Mouse (Mus musculus) hindbrain, embryonic 12.5 days (tissue): ENCODE results near the gene Tes. TPM values are rescaled to one million over a fixed set of nuclear protein-coding genes. Genes with fewer than 3 reads are reported as not detected.
A peak's percentile ranks its signal among the peaks of the same experiment; 100 is the strongest.

Source experiments
- ATAC-seq: fragments of 200-750 bp; cut with Nextera tagmentation; 2 replicates; pipeline ENCODE4 v1.8.0; 2017; ENCODE audit warnings: moderate TSS enrichment; ENCODE audit not compliant: low FRiP score
- H3K27ac ChIP-seq: fragments of 300-500 bp; sonication (generic); 2 replicates; pipeline ENCODE4 v1.5.1; 2016; ENCODE audit warnings: mild to moderate bottlenecking
- H3K27me3 ChIP-seq: fragments of 300-500 bp; sonication (generic); 2 replicates; pipeline ENCODE4 v1.6.1; 2016; ENCODE audit warnings: mild to moderate bottlenecking
- H3K36me3 ChIP-seq: fragments of 300-500 bp; sonication (generic); 2 replicates; pipeline ENCODE4 v1.6.1; 2016; ENCODE audit warnings: mild to moderate bottlenecking
- H3K4me1 ChIP-seq: fragments of 300-500 bp; sonication (generic); 2 replicates; pipeline ENCODE4 v1.6.1; 2016
- H3K4me2 ChIP-seq: fragments of 300-500 bp; sonication (generic); replicated peaks from 2 replicates; pipeline ENCODE4 v1.6.1; 2016; ENCODE audit warnings: mild to moderate bottlenecking
- H3K4me3 ChIP-seq: fragments of 300-500 bp; sonication (generic); 2 replicates; pipeline ENCODE4 v1.5.1; 2016; ENCODE audit warnings: mild to moderate bottlenecking
- H3K9ac ChIP-seq: fragments of 300-500 bp; sonication (generic); 2 replicates; pipeline ENCODE4 v1.6.1; 2016; ENCODE audit warnings: mild to moderate bottlenecking, moderate library complexity
- H3K9me3 ChIP-seq: fragments of 300-500 bp; sonication (generic); replicated peaks from 2 replicates; pipeline ENCODE4 v1.6.1; 2016; ENCODE audit warnings: mild to moderate bottlenecking
- WGBS: fragments of 180-500 bp; shearing (Covaris S2); methylation state at CpG from one replicate; pipeline ENCODE4 v1.1.7; 2016; 5-methylcytosine and 5-hydroxymethylcytosine counted together
- polyA plus RNA-seq: library from polyadenylated mRNA; unstranded; fragments of >200 nt; fragmentation: Nextera tagmentation; extraction: Ambion mirVana; gene quantifications from 2 replicates; pipeline ENCODE4 v1.2.1, GENCODE M21; 2016

Gene Tes
- polyA plus RNA-seq: 58.5 and 64.2 TPM in 2 replicates

DNA sequence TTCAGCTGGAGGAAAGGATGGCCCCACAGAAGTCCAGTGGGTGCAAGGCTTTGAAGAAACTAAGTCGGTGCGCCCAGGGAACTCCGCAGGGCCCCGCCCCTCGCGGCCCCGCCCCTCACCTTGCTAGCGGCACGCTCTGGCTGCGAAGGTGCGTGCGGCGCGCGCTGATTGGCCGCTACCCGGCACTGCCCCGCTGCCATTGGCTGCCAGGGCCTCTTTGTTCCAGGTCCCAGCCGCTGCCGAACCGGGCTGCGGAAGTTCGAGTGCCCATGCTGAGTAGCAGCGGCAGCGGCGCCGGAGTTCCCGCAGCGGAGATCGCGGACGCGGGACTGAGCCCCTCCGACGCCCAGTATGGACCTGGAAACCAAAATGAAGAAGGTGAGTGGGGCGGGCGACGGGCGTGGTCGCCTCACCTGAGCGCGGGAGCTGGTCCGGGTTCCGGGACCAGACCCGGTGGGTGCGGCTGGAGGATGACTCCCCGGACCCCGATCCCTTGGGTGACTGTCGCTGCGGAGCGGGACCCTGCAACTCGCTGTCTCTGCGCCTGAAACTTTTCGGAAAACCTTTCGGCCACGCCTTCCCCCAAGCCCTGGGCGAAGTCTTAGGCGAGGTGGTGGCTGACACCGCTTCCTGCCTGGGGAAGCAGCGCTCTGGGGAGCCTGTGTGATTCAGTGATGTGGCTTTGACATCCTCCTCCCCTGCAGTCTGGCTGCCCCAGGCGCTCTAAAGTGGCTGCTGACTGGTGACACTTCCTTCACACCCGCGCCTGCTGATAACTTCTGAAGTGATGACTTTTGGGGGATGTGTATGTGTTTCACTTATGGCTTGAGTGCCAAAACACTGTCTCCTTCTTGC, at the start of gene Tes:
Gene Tes (plus strand): TSS at position 214 of the 855 bp plus-strand sequence.
- peak within 1 kb of the TSS; percentile 30; the same call in 1 of the 2 replicates for H3K27ac ChIP-seq
- H3K4me1 ChIP-seq: 0 out of 2 replicates have a peak, but pooled peaks cover 3% of the 10 kb centered on the region
- peaks cover 13% of the 10 kb centered on the region for H3K27me3 ChIP-seq
- H3K36me3 ChIP-seq: no peaks in the 10 kb centered on the region
- ATAC-seq: peak; percentile 96
- H3K9me3 ChIP-seq: no peaks in the 10 kb centered on the region
- H3K9ac ChIP-seq: peak within 1 kb of the TSS; percentile 78
- peak within 1 kb of the TSS; percentile 77 for H3K4me3 ChIP-seq
- WGBS: under 1% methylated on average over 63 of the region's 63 CpGs
- peak within 1 kb of the TSS; percentile 87 for H3K4me2 ChIP-seq

GRCm38 (mm10) chr6:17025886-17026285, 39.1 kb upstream of the Tes start:
- no peak overlapping the region for H3K27ac ChIP-seq
- no peak for ATAC-seq
- no peaks in the 10 kb centered on the region for H3K4me1 ChIP-seq
- no peak overlapping the region for H3K9ac ChIP-seq
- no peaks in the 10 kb centered on the region for H3K9me3 ChIP-seq
- H3K4me2 ChIP-seq: no peak overlapping the region
- H3K4me3 ChIP-seq: no peak overlapping the region
- WGBS: 71% methylated on average over 7 of the region's 7 CpGs
- H3K27me3 ChIP-seq: no peaks in the 10 kb centered on the region
- no peaks in the 10 kb centered on the region for H3K36me3 ChIP-seq

DNA sequence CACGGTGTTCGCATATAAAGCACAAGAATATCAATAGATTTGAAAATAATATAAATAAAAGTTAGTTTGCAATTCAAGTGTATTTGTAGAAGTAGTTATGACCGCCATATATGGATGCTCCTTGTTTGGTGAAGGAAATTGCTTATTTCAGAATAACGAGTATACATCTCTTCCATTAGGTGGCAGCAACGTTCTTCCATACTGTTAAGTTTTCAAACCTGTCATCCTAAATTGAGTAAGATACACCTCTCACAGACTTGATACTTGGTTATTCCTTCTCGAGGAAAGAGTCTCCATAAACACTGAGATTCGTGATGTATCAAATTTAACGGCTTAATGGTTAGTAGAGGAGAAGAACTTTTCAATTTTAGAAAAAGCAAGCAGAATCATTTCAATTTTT, 37.4 kb upstream of the Tes start:
- WGBS: 19% methylated on average over 8 of the region's 8 CpGs
- Histone ChIP-seq H3K27me3 (no peaks in the 10 kb centered on the region), H3K9me3 (no peaks in the 10 kb centered on the region), H3K9ac (no peak overlapping the region), H3K4me1 (peaks cover 2% of the 10 kb centered on the region; the same call in 1 of the 2 replicates), H3K4me2 (no peak overlapping the region), H3K36me3 (no peaks in the 10 kb centered on the region), H3K27ac (no peak overlapping the region), H3K4me3 (no peak overlapping the region)
- no peak for ATAC-seq

DNA sequence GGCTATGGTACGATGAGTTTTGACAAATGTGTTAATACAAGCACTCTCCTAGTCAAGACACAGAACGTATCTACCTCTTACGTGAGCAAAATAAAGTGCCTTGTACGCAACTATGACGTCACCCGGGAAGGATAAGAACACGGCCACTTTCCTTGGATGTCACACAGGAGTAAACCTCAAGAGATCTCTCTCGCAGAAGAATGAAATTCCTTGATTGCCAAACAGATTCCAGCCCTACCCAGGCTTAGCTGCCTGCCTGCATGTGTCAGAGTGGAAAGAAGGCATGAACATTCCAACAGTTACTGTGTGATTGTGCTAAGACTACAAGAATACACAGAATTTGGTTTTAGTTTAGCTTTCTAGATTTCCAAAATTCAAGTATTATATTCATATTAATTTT, 36.1 kb upstream of the Tes start:
- Histone ChIP-seq H3K27me3 (no peaks in the 10 kb centered on the region), H3K9me3 (no peaks in the 10 kb centered on the region), H3K9ac (no peak overlapping the region), H3K36me3 (no peaks in the 10 kb centered on the region), H3K4me3 (no peak overlapping the region), H3K4me1 (peaks cover 2% of the 10 kb centered on the region; the same call in 1 of the 2 replicates), H3K27ac (no peak overlapping the region), H3K4me2 (no peak overlapping the region)
- WGBS: 90% methylated on average over 8 of the region's 8 CpGs
- ATAC-seq: no peak

DNA sequence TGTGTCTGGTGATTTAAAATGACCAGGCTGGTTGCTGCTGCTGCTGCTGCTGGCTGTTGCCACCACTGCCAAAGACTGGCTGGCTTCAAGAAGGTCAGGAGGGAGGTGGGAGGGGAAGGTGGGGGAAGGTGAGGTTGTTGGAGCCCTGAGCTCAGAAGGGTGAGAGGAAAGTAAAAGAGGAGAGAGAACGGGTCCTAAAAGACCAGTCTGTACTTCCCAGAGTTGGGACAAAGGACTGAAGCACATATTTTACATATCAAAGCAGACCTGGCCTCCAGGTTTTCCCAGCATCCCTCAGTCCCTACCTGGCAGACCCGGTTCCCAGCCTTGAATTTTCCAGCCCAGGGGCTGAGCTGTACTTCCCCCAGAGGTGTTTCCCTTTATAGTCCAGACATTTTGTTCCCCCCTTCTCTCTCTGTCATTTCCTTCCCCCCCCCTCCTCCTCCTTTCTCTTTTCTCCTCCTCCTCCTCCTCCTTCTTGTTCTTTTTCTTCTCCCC, 32.7 kb upstream of the Tes start:
- no peaks in the 10 kb centered on the region for H3K9me3 ChIP-seq
- peaks cover 2% of the 10 kb centered on the region; the same call in 1 of the 2 replicates for H3K4me1 ChIP-seq
- WGBS: 4% methylated on average over 2 of the region's 2 CpGs
- no peak overlapping the region for H3K27ac ChIP-seq
- H3K27me3 ChIP-seq: no peaks in the 10 kb centered on the region
- no peak overlapping the region for H3K4me2 ChIP-seq
- no peak overlapping the region for H3K9ac ChIP-seq
- H3K36me3 ChIP-seq: no peaks in the 10 kb centered on the region
- ATAC-seq: no peak
- H3K4me3 ChIP-seq: no peak overlapping the region

GRCm38 (mm10) chr6:17034095-17034494, 30.9 kb upstream of the Tes start:
- Histone ChIP-seq H3K4me2 (no peak overlapping the region), H3K9me3 (no peaks in the 10 kb centered on the region), H3K4me3 (no peak overlapping the region), H3K27ac (no peak overlapping the region), H3K27me3 (no peaks in the 10 kb centered on the region), H3K36me3 (no peaks in the 10 kb centered on the region), H3K9ac (no peak overlapping the region), H3K4me1 (peaks cover 2% of the 10 kb centered on the region; the same call in 1 of the 2 replicates)
- WGBS: 94% methylated on average over 2 of the region's 2 CpGs
- ATAC-seq: no peak

DNA sequence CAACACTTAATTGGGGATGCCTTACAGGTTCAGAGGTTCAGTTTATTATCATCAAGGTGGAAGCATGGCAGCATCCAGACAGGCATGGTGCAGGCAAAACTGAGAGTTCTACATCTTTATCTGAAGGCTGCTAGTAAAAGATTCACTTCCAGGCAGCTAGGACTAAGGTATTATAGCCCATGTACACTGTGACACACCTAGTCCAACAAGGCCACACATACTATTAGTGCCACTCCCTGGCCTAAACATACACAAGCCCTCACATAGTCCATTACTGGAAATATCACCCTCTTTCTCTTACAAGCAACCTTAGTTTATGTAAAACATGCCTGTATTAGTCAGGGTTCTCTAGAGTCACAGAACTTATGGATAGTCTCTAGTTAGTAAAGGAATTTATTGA, 29.7 kb upstream of the Tes start:
- Histone ChIP-seq H3K4me1 (peaks cover 2% of the 10 kb centered on the region; the same call in 1 of the 2 replicates), H3K27me3 (no peaks in the 10 kb centered on the region), H3K36me3 (no peaks in the 10 kb centered on the region), H3K4me3 (no peak overlapping the region), H3K9ac (no peak overlapping the region), H3K27ac (no peak overlapping the region), H3K9me3 (no peaks in the 10 kb centered on the region), H3K4me2 (no peak overlapping the region)
- no peak for ATAC-seq

- Histone ChIP-seq H3K27ac (no peak overlapping the region), H3K27me3 (no peaks in the 10 kb centered on the region), H3K9ac (no peak overlapping the region), H3K4me3 (no peak overlapping the region), H3K9me3 (no peaks in the 10 kb centered on the region), H3K4me1 (no peaks in the 10 kb centered on the region), H3K36me3 (no peaks in the 10 kb centered on the region), H3K4me2 (no peak overlapping the region)
- 85% methylated on average over 4 of the region's 4 CpGs for WGBS
- ATAC-seq: no peak
These were observed 13.4 kb upstream of the Tes start for GRCm38 (mm10) chr6:17051432-17052025.

DNA sequence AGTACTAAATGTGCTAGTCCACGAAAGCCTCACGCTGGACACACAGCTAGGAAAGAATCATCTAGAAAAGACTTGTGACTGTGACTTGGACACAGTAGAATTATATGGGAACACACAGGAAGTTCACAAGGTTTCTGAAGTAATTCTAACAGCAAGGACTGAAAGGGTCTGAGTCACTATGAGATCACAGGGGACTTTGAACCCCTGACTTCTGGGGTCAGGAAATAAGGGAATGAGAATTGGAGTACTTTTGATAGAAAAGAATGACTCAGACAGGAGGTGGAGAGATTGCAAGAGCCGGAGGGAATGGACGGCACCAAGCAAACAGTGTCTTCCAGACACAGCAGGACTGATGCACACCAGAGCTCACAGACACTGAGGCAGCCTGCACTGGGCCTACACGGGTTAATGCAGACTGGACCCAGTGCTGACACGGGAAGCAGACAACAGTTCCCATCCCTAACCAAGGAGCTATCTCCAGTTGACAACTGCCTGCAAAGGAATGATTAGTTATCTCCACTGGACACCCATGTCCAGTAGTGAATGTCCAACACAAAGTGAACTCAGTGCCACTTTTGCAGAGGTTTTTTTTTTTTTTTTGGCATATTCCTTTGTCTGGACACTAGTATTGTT, 11.8 kb upstream of the Tes start:
- Histone ChIP-seq H3K27me3 (no peaks in the 10 kb centered on the region), H3K9ac (no peak overlapping the region), H3K4me1 (no peaks in the 10 kb centered on the region), H3K36me3 (no peaks in the 10 kb centered on the region), H3K4me2 (no peak overlapping the region), H3K27ac (no peak overlapping the region), H3K4me3 (no peak overlapping the region), H3K9me3 (no peaks in the 10 kb centered on the region)
- ATAC-seq: no peak
- WGBS: 74% methylated on average over 6 of the region's 6 CpGs

GRCm38 (mm10) chr6:17054781-17055180, 10.2 kb upstream of the Tes start:
- no peaks in the 10 kb centered on the region for H3K9me3 ChIP-seq
- H3K27ac ChIP-seq: no peak overlapping the region
- no peaks in the 10 kb centered on the region for H3K36me3 ChIP-seq
- H3K4me1 ChIP-seq: no peaks in the 10 kb centered on the region
- H3K27me3 ChIP-seq: no peaks in the 10 kb centered on the region
- ATAC-seq: no peak
- H3K4me2 ChIP-seq: no peak overlapping the region
- no peak overlapping the region for H3K4me3 ChIP-seq
- no peak overlapping the region for H3K9ac ChIP-seq
- WGBS: 81% methylated on average over 2 of the region's 2 CpGs

- 72% methylated on average over 2 of the region's 2 CpGs for WGBS
- H3K9me3 ChIP-seq: no peaks in the 10 kb centered on the region
- H3K27ac ChIP-seq: no peak overlapping the region
- no peak overlapping the region for H3K4me2 ChIP-seq
- H3K9ac ChIP-seq: no peak overlapping the region
- ATAC-seq: no peak
- H3K4me3 ChIP-seq: no peak overlapping the region
- no peaks in the 10 kb centered on the region for H3K4me1 ChIP-seq
- H3K36me3 ChIP-seq: no peaks in the 10 kb centered on the region
- no peaks in the 10 kb centered on the region for H3K27me3 ChIP-seq
These were observed 9.3 kb upstream of the Tes start for GRCm38 (mm10) chr6:17055659-17056058.

DNA sequence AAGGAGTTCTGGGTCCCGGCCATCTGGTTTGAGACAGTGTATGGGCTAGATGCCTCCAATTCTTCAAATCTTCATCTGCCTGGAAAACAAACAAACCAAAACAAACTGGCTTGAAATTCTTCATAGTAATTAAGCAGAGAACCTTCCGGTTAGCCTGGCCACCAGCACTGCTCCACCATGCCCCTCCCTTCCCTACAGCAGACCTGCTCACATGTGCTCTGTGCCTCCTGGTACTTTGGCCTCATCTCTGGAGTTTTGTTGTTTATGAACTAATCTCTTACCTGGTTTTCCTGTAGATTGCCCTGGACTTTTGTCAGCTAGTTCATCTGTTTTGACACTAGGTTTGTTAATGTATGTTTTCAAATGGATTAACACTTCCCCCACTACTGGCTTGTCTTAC, 5.4 kb upstream of the Tes start:
- H3K4me2 ChIP-seq: no peak overlapping the region
- H3K4me1 ChIP-seq: no peaks in the 10 kb centered on the region
- no peaks in the 10 kb centered on the region for H3K9me3 ChIP-seq
- WGBS: 92% methylated on average over 2 of the region's 2 CpGs
- ATAC-seq: no peak
- no peak overlapping the region for H3K9ac ChIP-seq
- no peaks in the 10 kb centered on the region for H3K36me3 ChIP-seq
- H3K27ac ChIP-seq: no peak overlapping the region
- H3K4me3 ChIP-seq: no peak overlapping the region
- H3K27me3 ChIP-seq: peaks cover 7% of the 10 kb centered on the region
